Mouse (Mus musculus): ENCODE measurements around the gene Prl3b1.

The Prl3b1 gene

GRCm38 (mm10) chr13:27241547-27241946 lies at the start of gene Prl3b1:
Gene Prl3b1, plus strand, starts transcription at chr13:27241847.
- no peak for DNase-seq (ENCODE audit: low read depth, low spot score)

GRCm38 (mm10) chr13:27196359-27196758 lies 45.3 kb upstream of the Prl3b1 start, which contains the start of gene Prl3c1:
Gene Prl3c1, plus strand, starts transcription at chr13:27196659.
- no peak for DNase-seq (ENCODE audit: low read depth, low spot score)

- DNase-seq (ENCODE audit: low read depth, low spot score): no peak
Observed at GRCm38 (mm10) chr13:27259136-27259535, 17.5 kb downstream of the Prl3b1 start, which contains the start of gene Prl3a1. Gene Prl3a1, plus strand, starts transcription at chr13:27259436.

All from c-Kit-negative CD71-positive TER-119-positive erythroid progenitor cells, embryonic 14.5 days (primary cell).